In genomic region chr9:100023641-100024040, GRCm38 (mm10) we compare ENCODE assay signal across 16 mouse cellular contexts.
DNase-seq lines count a peak whose midpoint lies in the region; ATAC-seq lines count a peak whose summit lies in the region.
"Had no signal": no experiment of that assay in that cellular context is flagged by ENCODE, and none has a peak within 500 bp of the region (broad histone marks: within the 10 kb centered on the region; RNA-seq: fewer than 3 reads in every experiment).

No protein-coding gene starts in this region.

- no peak overlapping the region for H3K9ac ChIP-seq in hindbrain, embryonic 11.5 days (ENCODE audit: low read depth, low read length)
- no peak overlapping the region for H3K9ac ChIP-seq in hindbrain, embryonic 12.5 days
- H3K9ac ChIP-seq: embryonic facial prominence, embryonic 15.5 days; heart, embryonic 15.5 days; midbrain, embryonic 12.5 days had no signal

- ATAC-seq in hindbrain, embryonic 11.5 days (ENCODE audit: low FRiP score): no peak
- no peak for ATAC-seq in hindbrain, embryonic 12.5 days (ENCODE audit: low FRiP score)

- WGBS in hindbrain, embryonic 11.5 days: 60% methylated on average over 5 of the region's 5 CpGs
- WGBS in hindbrain, embryonic 12.5 days: 64% methylated on average over 5 of the region's 5 CpGs

- no peaks in the 10 kb centered on the region for H3K36me3 ChIP-seq in hindbrain, embryonic 11.5 days (ENCODE audit: control insufficient read depth, insufficient read depth, low read length)
- no peaks in the 10 kb centered on the region for H3K36me3 ChIP-seq in hindbrain, embryonic 12.5 days
- H3K36me3 ChIP-seq: embryonic facial prominence, embryonic 15.5 days; heart, embryonic 15.5 days; midbrain, embryonic 12.5 days had no signal

- no peak overlapping the region for H3K27ac ChIP-seq in hindbrain, embryonic 11.5 days (ENCODE audit: low read depth, low read length)
- no peak overlapping the region for H3K27ac ChIP-seq in hindbrain, embryonic 12.5 days
- H3K27ac ChIP-seq: embryonic facial prominence, embryonic 15.5 days; heart, embryonic 15.5 days; midbrain, embryonic 12.5 days had no signal

- no peaks in the 10 kb centered on the region for H3K27me3 ChIP-seq in hindbrain, embryonic 11.5 days (ENCODE audit: control insufficient read depth, insufficient read depth, low read length)
- H3K27me3 ChIP-seq in hindbrain, embryonic 12.5 days: no peaks in the 10 kb centered on the region
- H3K27me3 ChIP-seq: CH12.LX; embryonic facial prominence, embryonic 15.5 days; heart, embryonic 15.5 days; midbrain, embryonic 12.5 days had no signal

- H3K4me1 ChIP-seq in hindbrain, embryonic 11.5 days (replicated peaks; ENCODE audit: control insufficient read depth, insufficient read depth, low read length): no peaks in the 10 kb centered on the region
- H3K4me1 ChIP-seq in hindbrain, embryonic 12.5 days: no peaks in the 10 kb centered on the region
- H3K4me1 ChIP-seq: embryonic facial prominence, embryonic 15.5 days; heart, embryonic 15.5 days; midbrain, embryonic 12.5 days had no signal

- H3K4me2 ChIP-seq in hindbrain, embryonic 11.5 days (replicated peaks; ENCODE audit: low read depth, low read length): no peak overlapping the region
- no peak overlapping the region for H3K4me2 ChIP-seq in hindbrain, embryonic 12.5 days (replicated peaks)
- H3K4me2 ChIP-seq: embryonic facial prominence, embryonic 15.5 days; heart, embryonic 15.5 days; midbrain, embryonic 12.5 days had no signal

- no peaks in the 10 kb centered on the region for H3K9me3 ChIP-seq in hindbrain, embryonic 11.5 days (ENCODE audit: control insufficient read depth, low read length)
- H3K9me3 ChIP-seq in hindbrain, embryonic 12.5 days (replicated peaks): no peaks in the 10 kb centered on the region
- H3K9me3 ChIP-seq: embryonic facial prominence, embryonic 15.5 days; heart, embryonic 15.5 days; midbrain, embryonic 12.5 days had no signal

- DNase-seq in hindbrain, embryonic 11.5 days (ENCODE audit: low spot score): peak; percentile 46
- peak; percentile 5 for DNase-seq in urinary bladder, postnatal 14 days (ENCODE audit: low spot score)
- no peak for DNase-seq in urinary bladder, postnatal 25 days (ENCODE audit: low spot score)
- DNase-seq in forelimb bud, embryonic 11.5 days (ENCODE audit: low read depth, low spot score): peak; percentile 82
- DNase-seq in gastrocnemius, postnatal 4 days (ENCODE audit: low spot score in 2 of 2): no peak
- no peak for DNase-seq in cerebellum, adult 8-10 months
- no peak for DNase-seq in urinary bladder, postnatal 10 days (ENCODE audit: low spot score)
- DNase-seq: adrenal gland, adult 2 months; cerebellum, adult 11 months; spleen, adult 18-20 months; thymus, postnatal 25 days had no signal

- H3K4me3 ChIP-seq in hindbrain, embryonic 11.5 days (ENCODE audit: low read depth, low read length): no peak overlapping the region
- H3K4me3 ChIP-seq in hindbrain, embryonic 12.5 days: no peak overlapping the region
- H3K4me3 ChIP-seq: embryonic facial prominence, embryonic 15.5 days; heart, embryonic 15.5 days; midbrain, embryonic 12.5 days had no signal

Comparison
In these comparisons a context has a peak if more than half of its experiments do, and no peak if none do; other contexts are left out.
1. DNase-seq: peak in hindbrain, embryonic 11.5 days (single experiment), urinary bladder, postnatal 14 days (single experiment) and forelimb bud, embryonic 11.5 days (single experiment); none in urinary bladder, postnatal 25 days (single experiment), gastrocnemius, postnatal 4 days (0 of 2), cerebellum, adult 8-10 months (single experiment) and urinary bladder, postnatal 10 days (single experiment).